Mouse (Mus musculus): ENCODE measurements around the gene Krtap3-1. TPM values are rescaled to one million over a fixed set of nuclear protein-coding genes. Genes with fewer than 3 reads are reported as not detected.

Gene Krtap3-1
- polyA plus RNA-seq, 1 experiment from 2014 or later, result not detected

DNA sequence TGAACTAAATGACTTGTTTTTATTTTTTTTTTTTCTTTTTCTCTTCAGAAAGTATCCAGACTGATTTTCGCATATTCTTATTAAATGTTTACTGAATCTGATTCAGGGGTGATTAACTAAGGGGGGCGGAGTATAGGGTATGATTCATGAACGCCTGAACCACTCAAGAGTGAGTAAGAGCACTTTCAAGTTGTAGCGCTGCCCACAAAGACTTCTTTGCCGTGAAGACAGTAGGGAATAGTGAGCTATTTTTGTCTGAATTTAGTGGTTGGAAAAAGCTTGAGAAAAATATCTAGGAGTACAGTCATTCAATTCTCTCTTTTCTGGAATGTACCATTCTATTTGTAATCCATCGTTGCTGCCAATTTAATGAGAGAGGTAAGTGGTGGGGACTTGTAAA, 15.1 kb upstream of the Krtap3-1 start:
- Histone ChIP-seq H3K4me2 (ENCODE audit: low read depth, low read length) (no peak overlapping the region), H3K9me3 (ENCODE audit: control insufficient read depth, low read length) (no peaks in the 10 kb centered on the region), H3K4me1 (ENCODE audit: control insufficient read depth, insufficient read depth, low read length) (no peaks in the 10 kb centered on the region), H3K27me3 (ENCODE audit: control insufficient read depth, insufficient read depth, low read length) (no peaks in the 10 kb centered on the region), H3K36me3 (ENCODE audit: control insufficient read depth, insufficient read depth, low read length) (no peaks in the 10 kb centered on the region), H3K9ac (replicated peaks; ENCODE audit: low read depth, low read length) (no peak overlapping the region), H3K27ac (ENCODE audit: low read depth, low read length) (no peak overlapping the region), H3K4me3 (ENCODE audit: low read depth, low read length) (no peak overlapping the region)
- ATAC-seq (ENCODE audit: low read depth), result no peak
- WGBS, result 89% methylated on average over 6 of the region's 6 CpGs

DNA sequence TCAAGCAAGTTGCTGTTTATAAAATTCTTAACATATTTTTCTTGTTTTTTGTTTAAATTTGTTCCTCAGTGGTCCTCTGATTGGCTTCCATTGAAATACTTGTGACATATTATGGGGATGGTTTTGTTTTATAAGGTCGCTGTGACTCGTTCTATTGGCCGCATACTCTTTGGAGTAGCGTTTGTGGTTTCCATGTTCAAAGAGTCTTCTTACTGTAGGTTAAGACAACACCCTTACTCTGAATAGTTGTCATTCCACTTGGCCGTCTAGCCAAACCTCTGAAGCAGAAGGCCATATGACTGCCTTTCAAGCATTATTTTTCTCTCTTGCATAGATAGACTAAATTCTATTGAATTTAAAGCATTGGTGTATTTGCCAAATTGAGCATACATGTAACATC, 14.6 kb upstream of the Krtap3-1 start:
- Histone ChIP-seq H3K4me2 (ENCODE audit: low read depth, low read length) (no peak overlapping the region), H3K4me3 (ENCODE audit: low read depth, low read length) (no peak overlapping the region), H3K4me1 (ENCODE audit: control insufficient read depth, insufficient read depth, low read length) (no peaks in the 10 kb centered on the region), H3K36me3 (ENCODE audit: control insufficient read depth, insufficient read depth, low read length) (no peaks in the 10 kb centered on the region), H3K9ac (replicated peaks; ENCODE audit: low read depth, low read length) (no peak overlapping the region), H3K27me3 (ENCODE audit: control insufficient read depth, insufficient read depth, low read length) (no peaks in the 10 kb centered on the region), H3K9me3 (ENCODE audit: control insufficient read depth, low read length) (no peaks in the 10 kb centered on the region), H3K27ac (ENCODE audit: low read depth, low read length) (no peak overlapping the region)
- WGBS, result 92% methylated on average over 5 of the region's 5 CpGs
- no peak for ATAC-seq (ENCODE audit: low read depth)

DNA sequence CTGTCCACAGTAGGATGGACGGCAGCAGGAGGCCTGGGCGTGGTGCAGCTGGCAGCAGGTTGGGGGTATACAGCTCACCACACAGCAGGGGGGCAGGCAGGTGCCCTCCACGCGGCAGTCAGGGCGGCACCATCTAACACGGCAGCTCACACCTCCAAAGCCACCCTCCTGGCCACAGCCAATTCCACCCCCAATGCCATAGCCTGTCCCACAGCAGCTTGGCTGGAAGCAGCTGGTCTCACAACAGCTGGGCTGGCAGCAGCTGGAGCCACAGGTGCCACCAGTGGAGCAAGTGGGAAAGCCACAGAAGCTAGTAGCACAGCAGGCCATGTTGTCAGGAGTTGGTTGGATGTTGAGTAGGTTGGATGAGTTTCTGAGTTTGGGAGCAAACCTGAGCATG, 14.2 kb upstream of the Krtap3-1 start, which contains the start of gene Krtap1-5:
TSS of gene Krtap1-5 (minus strand) at position 381 of the 400 bp plus-strand sequence.
- H3K4me3 ChIP-seq (ENCODE audit: low read depth, low read length), result no peak within 1 kb of the TSS
- no peak for ATAC-seq (ENCODE audit: low read depth)
- H3K4me2 ChIP-seq (ENCODE audit: low read depth, low read length), result no peak within 1 kb of the TSS
- H3K4me1 ChIP-seq (ENCODE audit: control insufficient read depth, insufficient read depth, low read length), result no peaks in the 10 kb centered on the region
- H3K9me3 ChIP-seq (ENCODE audit: control insufficient read depth, low read length), result no peaks in the 10 kb centered on the region
- H3K9ac ChIP-seq (replicated peaks; ENCODE audit: low read depth, low read length), result no peak within 1 kb of the TSS
- no peaks in the 10 kb centered on the region for H3K27me3 ChIP-seq (ENCODE audit: control insufficient read depth, insufficient read depth, low read length)
- WGBS, result 86% methylated on average over 6 of the region's 6 CpGs
- no peak within 1 kb of the TSS for H3K27ac ChIP-seq (ENCODE audit: low read depth, low read length)
- H3K36me3 ChIP-seq (ENCODE audit: control insufficient read depth, insufficient read depth, low read length), result no peaks in the 10 kb centered on the region

DNA sequence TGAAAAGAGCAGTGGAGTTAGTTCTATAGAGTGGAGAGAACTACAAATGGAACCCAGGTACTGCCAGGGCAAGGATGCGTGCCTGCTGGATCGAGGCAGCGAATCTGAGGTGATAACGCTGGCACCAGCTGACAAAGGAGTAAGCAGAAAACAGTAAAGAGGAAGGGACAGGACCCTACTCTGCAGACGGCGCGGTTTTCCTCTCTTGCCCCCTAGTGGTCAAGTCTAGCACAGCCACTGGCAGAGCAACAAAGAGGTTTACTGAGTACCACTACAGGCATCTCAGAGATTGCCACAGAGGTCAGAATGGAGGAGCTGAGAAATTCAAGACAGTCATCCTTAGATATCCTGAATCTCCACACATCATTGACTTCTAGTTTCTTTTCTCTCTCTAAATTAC, 7.7 kb upstream of the Krtap3-1 start:
- WGBS, result 2% methylated on average over 7 of the region's 7 CpGs
- H3K36me3 ChIP-seq (ENCODE audit: control insufficient read depth, insufficient read depth, low read length), result no peaks in the 10 kb centered on the region
- peak; percentile 82; the same call in 1 of the 2 replicates for ATAC-seq (ENCODE audit: low read depth)
- H3K27me3 ChIP-seq (ENCODE audit: control insufficient read depth, insufficient read depth, low read length), result no peaks in the 10 kb centered on the region
- H3K4me1 ChIP-seq (ENCODE audit: control insufficient read depth, insufficient read depth, low read length), result no peaks in the 10 kb centered on the region
- H3K9ac ChIP-seq (replicated peaks; ENCODE audit: low read depth, low read length), result no peak overlapping the region
- H3K4me3 ChIP-seq (ENCODE audit: low read depth, low read length), result no peak overlapping the region
- no peak overlapping the region for H3K4me2 ChIP-seq (ENCODE audit: low read depth, low read length)
- H3K27ac ChIP-seq (ENCODE audit: low read depth, low read length), result no peak overlapping the region
- no peaks in the 10 kb centered on the region for H3K9me3 ChIP-seq (ENCODE audit: control insufficient read depth, low read length)

DNA sequence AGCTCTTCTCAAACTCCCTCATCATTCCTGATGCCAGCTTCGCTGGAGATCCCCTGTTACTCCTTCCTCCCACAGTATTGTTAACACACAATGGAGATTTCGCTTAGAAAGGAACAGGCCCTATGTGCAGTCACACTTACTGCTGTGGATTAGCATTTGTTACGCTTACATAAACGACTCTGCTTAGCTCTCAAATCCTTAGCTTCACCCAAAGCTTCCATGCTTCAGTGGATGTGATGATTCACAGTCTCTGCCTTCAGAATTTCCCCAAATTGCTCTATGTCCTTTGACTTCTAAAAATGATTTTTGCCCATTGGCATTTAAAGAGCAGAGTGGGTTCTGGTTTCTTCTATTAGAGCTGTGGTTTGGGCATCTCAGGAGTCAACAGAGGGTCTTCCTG, 6.7 kb upstream of the Krtap3-1 start:
- Histone ChIP-seq H3K4me3 (ENCODE audit: low read depth, low read length) (no peak overlapping the region), H3K27ac (ENCODE audit: low read depth, low read length) (no peak overlapping the region), H3K27me3 (ENCODE audit: control insufficient read depth, insufficient read depth, low read length) (no peaks in the 10 kb centered on the region), H3K36me3 (ENCODE audit: control insufficient read depth, insufficient read depth, low read length) (no peaks in the 10 kb centered on the region), H3K4me1 (ENCODE audit: control insufficient read depth, insufficient read depth, low read length) (no peaks in the 10 kb centered on the region), H3K9me3 (ENCODE audit: control insufficient read depth, low read length) (no peaks in the 10 kb centered on the region), H3K9ac (replicated peaks; ENCODE audit: low read depth, low read length) (no peak overlapping the region), H3K4me2 (ENCODE audit: low read depth, low read length) (no peak overlapping the region)
- no peak for ATAC-seq (ENCODE audit: low read depth)
- WGBS, result 47% methylated on average over 4 of the region's 4 CpGs

DNA sequence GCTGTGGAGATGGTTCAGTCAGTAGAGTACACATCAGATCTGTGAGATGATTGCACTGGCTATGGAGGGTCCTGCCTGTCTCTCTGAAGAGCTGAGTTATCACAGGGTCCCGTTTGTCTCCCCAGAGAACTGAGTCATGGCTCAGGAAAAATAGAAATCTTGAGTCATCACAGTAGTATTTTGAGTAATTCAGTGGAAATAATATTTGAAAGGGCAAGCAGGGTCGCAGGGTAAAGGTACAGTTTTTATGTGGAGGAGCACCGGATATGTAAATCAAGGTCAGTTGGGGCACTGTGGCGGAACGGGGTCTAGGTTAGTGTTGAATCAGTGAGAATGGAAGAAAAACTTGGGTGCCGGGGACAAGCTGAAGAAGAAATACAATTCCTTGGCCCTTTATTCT, 3.9 kb downstream of the Krtap3-1 start:
- WGBS, result 84% methylated on average over 6 of the region's 6 CpGs
- no peak for ATAC-seq (ENCODE audit: low read depth)
- H3K27me3 ChIP-seq (ENCODE audit: control insufficient read depth, insufficient read depth, low read length), result no peaks in the 10 kb centered on the region

DNA sequence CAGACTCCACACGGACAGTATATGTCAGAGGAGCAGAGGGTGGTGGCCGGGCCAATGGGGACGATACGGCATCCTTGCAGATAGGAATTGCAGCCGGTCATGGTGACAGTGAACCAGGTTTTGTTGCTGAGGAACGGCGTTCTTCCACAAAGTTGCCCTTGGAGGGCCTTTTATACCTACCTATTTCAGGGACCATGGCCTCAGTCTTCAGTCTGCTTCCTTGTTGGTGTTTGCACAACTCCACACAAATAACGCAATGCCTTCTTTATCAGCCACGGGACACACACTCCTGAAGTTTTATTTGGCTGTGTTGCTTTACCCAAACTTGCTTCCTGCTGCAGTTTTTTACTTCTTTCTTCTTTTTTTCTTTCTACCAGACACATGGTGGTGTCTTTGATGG, 7.1 kb downstream of the Krtap3-1 start, which contains the start of gene Gm11939:
TSS of gene Gm11939 (minus strand) at position 101 of the 400 bp plus-strand sequence.
- Histone ChIP-seq H3K4me1 (ENCODE audit: control insufficient read depth, insufficient read depth, low read length) (no peaks in the 10 kb centered on the region), H3K9ac (replicated peaks; ENCODE audit: low read depth, low read length) (no peak within 1 kb of the TSS), H3K4me3 (ENCODE audit: low read depth, low read length) (no peak within 1 kb of the TSS), H3K4me2 (ENCODE audit: low read depth, low read length) (no peak within 1 kb of the TSS), H3K36me3 (ENCODE audit: control insufficient read depth, insufficient read depth, low read length) (no peaks in the 10 kb centered on the region), H3K9me3 (ENCODE audit: control insufficient read depth, low read length) (no peaks in the 10 kb centered on the region), H3K27ac (ENCODE audit: low read depth, low read length) (no peak within 1 kb of the TSS), H3K27me3 (ENCODE audit: control insufficient read depth, insufficient read depth, low read length) (no peaks in the 10 kb centered on the region)
- no peak for ATAC-seq (ENCODE audit: low read depth)
- WGBS, result 93% methylated on average over 9 of the region's 9 CpGs

More for the DNA sequence above, 3.9 kb downstream of the Krtap3-1 start:
- Histone ChIP-seq H3K4me3 (ENCODE audit: low read depth, low read length) (no peak overlapping the region), H3K27ac (ENCODE audit: low read depth, low read length) (no peak overlapping the region), H3K9me3 (ENCODE audit: control insufficient read depth, low read length) (no peaks in the 10 kb centered on the region), H3K4me1 (ENCODE audit: control insufficient read depth, insufficient read depth, low read length) (no peaks in the 10 kb centered on the region), H3K36me3 (ENCODE audit: control insufficient read depth, insufficient read depth, low read length) (no peaks in the 10 kb centered on the region), H3K4me2 (ENCODE audit: low read depth, low read length) (no peak overlapping the region), H3K9ac (replicated peaks; ENCODE audit: low read depth, low read length) (no peak overlapping the region)

DNA sequence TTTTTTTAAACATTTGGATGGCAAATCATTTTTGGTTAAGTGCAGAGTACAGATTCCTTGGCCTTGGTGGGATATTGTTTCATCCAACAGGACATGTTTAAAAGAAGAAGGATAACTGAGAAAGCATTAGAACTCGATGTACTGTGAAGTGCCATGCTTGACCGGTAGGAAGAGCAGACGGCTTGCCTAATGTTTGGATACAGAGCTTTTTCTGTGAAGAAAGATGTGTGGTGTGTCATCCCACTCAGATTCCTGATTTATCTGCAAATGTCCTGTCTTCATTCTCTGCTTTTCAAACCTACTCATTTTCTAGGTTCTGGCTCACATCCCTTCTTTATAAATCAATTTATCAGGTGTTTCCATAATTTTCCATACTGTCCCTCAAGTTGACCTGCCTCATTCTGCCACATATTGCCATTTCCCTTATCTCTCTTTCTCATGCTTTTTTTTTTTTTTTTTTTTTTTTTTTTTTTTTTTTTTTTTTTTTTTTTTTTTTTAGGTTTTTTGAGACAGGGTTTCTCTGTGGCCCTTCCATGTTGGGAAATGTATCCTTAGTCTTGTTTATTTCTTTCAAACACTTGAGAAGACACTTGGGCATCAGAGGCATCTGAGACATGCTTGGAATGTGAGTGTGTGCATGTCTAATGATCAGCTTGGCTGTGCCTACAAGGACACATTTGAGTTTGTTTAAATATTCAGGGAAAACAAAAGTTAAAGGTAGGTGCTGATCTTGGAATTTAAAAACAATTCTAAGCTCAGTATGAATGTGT, 8.3 kb downstream of the Krtap3-1 start:
- Histone ChIP-seq H3K36me3 (ENCODE audit: control insufficient read depth, insufficient read depth, low read length) (no peaks in the 10 kb centered on the region), H3K4me2 (ENCODE audit: low read depth, low read length) (no peak overlapping the region), H3K27ac (ENCODE audit: low read depth, low read length) (no peak overlapping the region), H3K9me3 (ENCODE audit: control insufficient read depth, low read length) (no peaks in the 10 kb centered on the region), H3K9ac (replicated peaks; ENCODE audit: low read depth, low read length) (no peak overlapping the region), H3K4me3 (ENCODE audit: low read depth, low read length) (no peak overlapping the region), H3K27me3 (ENCODE audit: control insufficient read depth, insufficient read depth, low read length) (no peaks in the 10 kb centered on the region), H3K4me1 (ENCODE audit: control insufficient read depth, insufficient read depth, low read length) (no peaks in the 10 kb centered on the region)
- WGBS, result 84% methylated on average over 3 of the region's 3 CpGs
- no peak for ATAC-seq (ENCODE audit: low read depth)

DNA sequence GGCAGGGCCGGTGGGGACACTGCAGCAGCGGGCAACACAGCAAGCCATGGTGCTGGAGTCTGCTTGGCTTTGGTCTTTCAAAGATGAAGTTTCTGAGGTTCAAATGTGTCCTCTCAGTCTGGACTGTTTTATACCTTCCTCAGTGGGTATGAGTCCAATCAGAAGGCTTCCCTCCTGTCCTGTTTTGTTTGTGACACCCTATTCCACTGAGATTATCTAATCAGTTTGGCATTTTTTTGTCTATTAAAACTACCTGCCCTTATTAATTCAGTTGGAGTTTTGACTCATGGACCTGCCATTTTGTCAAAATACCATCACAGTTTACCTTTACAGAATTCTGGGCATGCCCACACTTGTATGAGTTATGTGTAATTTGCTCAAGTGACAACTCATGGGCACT, 9.7 kb downstream of the Krtap3-1 start, which contains the start of gene Krtap3-2:
TSS of gene Krtap3-2 (minus strand) at position 101 of the 400 bp plus-strand sequence.
- Histone ChIP-seq H3K4me3 (ENCODE audit: low read depth, low read length) (no peak within 1 kb of the TSS), H3K36me3 (ENCODE audit: control insufficient read depth, insufficient read depth, low read length) (no peaks in the 10 kb centered on the region), H3K4me1 (ENCODE audit: control insufficient read depth, insufficient read depth, low read length) (no peaks in the 10 kb centered on the region), H3K4me2 (ENCODE audit: low read depth, low read length) (no peak within 1 kb of the TSS), H3K9ac (replicated peaks; ENCODE audit: low read depth, low read length) (no peak within 1 kb of the TSS), H3K9me3 (ENCODE audit: control insufficient read depth, low read length) (no peaks in the 10 kb centered on the region), H3K27ac (ENCODE audit: low read depth, low read length) (no peak within 1 kb of the TSS), H3K27me3 (ENCODE audit: control insufficient read depth, insufficient read depth, low read length) (no peaks in the 10 kb centered on the region)
- ATAC-seq (ENCODE audit: low read depth), result no peak
- whole genome bisulfite sequencing, result 94% methylated on average over 2 of the region's 2 CpGs
